Mouse (Mus musculus): ENCODE measurements around the gene Gba.

The Gba gene

GRCm38 (mm10) chr3:89244158-89244981 is 41.6 kb downstream of the Gba start:
- peak; percentile 60 to 61 for DNase-seq

GRCm38 (mm10) chr3:89244982-89245687 is 42.4 kb downstream of the Gba start:
- DNase-seq, result no peak

GRCm38 (mm10) chr3:89245688-89246171 is 43.0 kb downstream of the Gba start, which contains the start of gene Krtcap2:
Krtcap2 (plus strand) TSS chr3:89245966.
- DNase-seq, result no peak

- peak; percentile 92 for DNase-seq
These were observed 43.8 kb downstream of the Gba start, which contains the start of gene Trim46 for GRCm38 (mm10) chr3:89246261-89247100. Trim46 (minus strand) TSS chr3:89246309.

GRCm38 (mm10) chr3:89247466-89247865 is 44.7 kb downstream of the Gba start:
- no peak for DNase-seq

- DNase-seq, result peak; percentile 81
These were observed 47.8 kb downstream of the Gba start for GRCm38 (mm10) chr3:89250435-89251040.

- DNase-seq, result peak; percentile 82 to 88
These were observed 48.7 kb downstream of the Gba start for GRCm38 (mm10) chr3:89251365-89251895.

- no peak for DNase-seq
These were observed 52.3 kb downstream of the Gba start for GRCm38 (mm10) chr3:89254994-89255393.

GRCm38 (mm10) chr3:89256177-89256576 is 53.4 kb downstream of the Gba start:
- DNase-seq, result no peak
